Mouse (Mus musculus) embryonic facial prominence, embryonic 15.5 days (tissue): ENCODE data around the gene Slc30a5. TPM values are rescaled to one million over a fixed set of nuclear protein-coding genes. Genes with fewer than 3 reads are reported as not detected.

Experiments used
- ATAC-seq: fragments of 200-750 bp; cut with Nextera tagmentation; 2 replicates; pipeline ENCODE4 v1.8.0; 2017; ENCODE audit warnings: low read depth, moderate TSS enrichment; ENCODE audit not compliant: insufficient number of reproducible peaks, low FRiP score, low TSS enrichment
- H3K27ac ChIP-seq: fragments of 300-500 bp; sonication (generic); replicated peaks from 2 replicates; pipeline ENCODE4 v1.5.1; 2015; ENCODE audit warnings: mild to moderate bottlenecking, inconsistent platforms
- H3K27me3 ChIP-seq: fragments of 300-500 bp; sonication (generic); 2 replicates; pipeline ENCODE4 v1.6.1; 2015; ENCODE audit warnings: inconsistent platforms
- H3K36me3 ChIP-seq: fragments of 300-500 bp; sonication (generic); 2 replicates; pipeline ENCODE4 v1.6.1; 2015; ENCODE audit warnings: mild to moderate bottlenecking, inconsistent platforms
- H3K4me1 ChIP-seq: fragments of 300-500 bp; sonication (generic); 2 replicates; pipeline ENCODE4 v1.6.1; 2015; ENCODE audit warnings: inconsistent platforms
- H3K4me2 ChIP-seq: fragments of 300-500 bp; sonication (generic); replicated peaks from 2 replicates; pipeline ENCODE4 v1.6.1; 2015; ENCODE audit warnings: mild to moderate bottlenecking, inconsistent platforms
- H3K4me3 ChIP-seq: fragments of 300-500 bp; sonication (generic); replicated peaks from 2 replicates; pipeline ENCODE4 v1.5.1; 2015; ENCODE audit warnings: mild to moderate bottlenecking, inconsistent platforms
- H3K9ac ChIP-seq: fragments of 300-500 bp; sonication (generic); 2 replicates; pipeline ENCODE4 v1.6.1; 2015; ENCODE audit warnings: inconsistent platforms
- H3K9me3 ChIP-seq: fragments of 300-500 bp; sonication (generic); replicated peaks from 2 replicates; pipeline ENCODE4 v1.6.1; 2016; ENCODE audit warnings: inconsistent platforms
- WGBS: fragments of 180-500 bp; shearing (Covaris S2); methylation state at CpG from one replicate; pipeline ENCODE4 v1.1.7; 2015; 5-methylcytosine and 5-hydroxymethylcytosine counted together
- polyA plus RNA-seq: library from polyadenylated mRNA; unstranded; fragments of >200 nt; fragmentation: Nextera tagmentation; extraction: Ambion mirVana; gene quantifications from 2 replicates; pipeline ENCODE4 v1.2.1, GENCODE M21; 2015

Slc30a5 gene
- polyA plus RNA-seq, 1 experiment from 2014 or later, result 57.2 TPM

DNA sequence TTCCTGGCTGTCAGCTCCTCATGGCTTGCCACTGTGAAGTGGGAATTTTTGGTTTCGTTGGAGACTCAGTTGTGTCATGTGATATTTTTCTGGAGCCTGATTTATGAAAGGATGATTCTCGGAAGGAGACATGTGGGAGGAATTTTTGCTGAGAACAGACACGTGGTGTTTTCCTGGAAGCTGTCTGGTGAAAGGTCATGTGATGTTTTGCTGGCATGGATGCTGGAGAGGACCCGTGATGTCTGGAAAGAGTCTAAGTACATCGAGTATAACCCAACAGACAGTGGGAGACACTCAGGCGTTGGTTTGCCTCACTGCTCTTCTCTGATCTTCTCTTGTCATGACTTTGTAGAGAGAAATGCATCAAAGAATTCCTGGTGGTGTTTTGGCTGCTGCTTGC, 8.5 kb upstream of the Slc30a5 start:
- no peak overlapping the region for H3K27ac ChIP-seq
- no peak overlapping the region for H3K4me3 ChIP-seq
- no peaks in the 10 kb centered on the region for H3K4me1 ChIP-seq
- H3K36me3 ChIP-seq, result no peaks in the 10 kb centered on the region
- H3K27me3 ChIP-seq, result no peaks in the 10 kb centered on the region
- no peak for ATAC-seq
- H3K9ac ChIP-seq, result no peak overlapping the region
- 0 out of 2 replicates have a peak, but pooled peaks cover 5% of the 10 kb centered on the region for H3K9me3 ChIP-seq
- 65% methylated on average over 6 of the region's 6 CpGs for WGBS
- no peak overlapping the region for H3K4me2 ChIP-seq

DNA sequence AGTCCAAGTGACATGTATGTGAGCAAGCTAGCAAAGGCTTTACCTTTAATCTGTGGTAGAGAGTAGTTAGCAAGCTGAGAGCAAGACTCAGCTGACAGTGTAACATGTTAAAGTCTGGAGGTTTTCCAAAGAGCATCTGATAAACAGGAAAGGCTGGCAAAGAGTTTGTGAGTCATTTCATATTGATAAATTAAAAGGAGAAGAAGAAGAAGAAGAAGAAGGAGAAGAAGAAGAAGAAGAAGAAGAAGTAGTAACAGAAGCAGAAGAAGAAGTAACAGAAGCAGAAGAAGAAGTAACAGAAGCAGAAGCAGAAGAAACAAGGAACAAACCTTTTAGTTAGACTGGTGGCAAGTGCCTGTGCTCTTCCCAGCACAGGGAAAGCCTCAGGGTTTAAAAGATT, 1.6 kb upstream of the Slc30a5 start:
- H3K9ac ChIP-seq, result no peak overlapping the region
- H3K9me3 ChIP-seq, result no peaks in the 10 kb centered on the region
- H3K4me3 ChIP-seq, result no peak overlapping the region
- H3K4me1 ChIP-seq, result peaks cover 17% of the 10 kb centered on the region
- H3K36me3 ChIP-seq, result no peaks in the 10 kb centered on the region
- no peak for ATAC-seq
- H3K27me3 ChIP-seq, result no peaks in the 10 kb centered on the region
- H3K27ac ChIP-seq, result no peak overlapping the region
- no peak overlapping the region for H3K4me2 ChIP-seq

DNA sequence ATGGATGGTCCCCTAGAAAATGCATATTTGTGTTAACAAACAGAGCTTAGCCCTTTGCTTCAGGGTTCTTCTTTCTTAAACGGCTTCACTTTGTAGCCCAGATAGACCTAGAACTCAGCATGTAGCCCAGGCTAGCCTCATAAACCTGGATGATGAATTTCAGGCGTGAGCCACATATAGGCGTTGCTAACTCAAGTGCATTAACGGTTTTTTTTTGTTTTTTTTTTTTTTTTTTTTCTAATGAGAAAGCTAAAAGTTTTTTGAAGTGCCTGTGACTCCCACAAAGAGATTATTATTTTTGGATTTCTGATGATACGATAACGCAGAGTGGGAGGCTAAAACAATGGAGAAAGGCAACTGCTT, 394 bp upstream of the Slc30a5 start:
- 58% methylated on average over 6 of the region's 6 CpGs for WGBS
- Histone ChIP-seq H3K4me2 (peak overlapping the region; percentile 66), H3K9ac (no peak overlapping the region), H3K36me3 (no peaks in the 10 kb centered on the region), H3K4me1 (peaks cover 17% of the 10 kb centered on the region), H3K27ac (no peak overlapping the region), H3K4me3 (peak overlapping the region; percentile 100), H3K27me3 (no peaks in the 10 kb centered on the region), H3K9me3 (no peaks in the 10 kb centered on the region)
- ATAC-seq, result no peak

DNA sequence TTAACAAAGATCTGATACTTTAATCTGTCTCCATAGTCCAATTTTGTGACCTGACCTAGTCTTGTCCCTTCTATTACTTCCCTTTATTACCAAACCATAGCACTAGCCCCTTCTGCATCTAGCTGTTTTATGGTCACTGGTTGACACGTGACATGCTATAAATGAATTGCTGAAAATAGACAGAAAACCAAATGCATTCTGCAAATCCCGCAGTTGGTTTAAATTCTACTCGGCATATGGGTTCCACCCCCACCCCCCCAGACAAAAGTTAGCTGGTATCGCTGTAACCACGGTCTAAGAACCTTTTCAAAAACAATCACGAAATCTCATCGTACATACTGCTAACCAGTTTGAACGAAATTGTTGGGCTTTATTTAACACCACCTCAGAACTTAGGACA, 1.0 kb downstream of the Slc30a5 start:
- Histone ChIP-seq H3K9me3 (no peaks in the 10 kb centered on the region), H3K36me3 (peaks cover 9% of the 10 kb centered on the region; the same call in 1 of the 2 replicates), H3K4me2 (peak overlapping the region; percentile 66), H3K9ac (peak overlapping the region; percentile 95), H3K27ac (peak overlapping the region; percentile 92), H3K27me3 (no peaks in the 10 kb centered on the region), H3K4me1 (peaks cover 17% of the 10 kb centered on the region), H3K4me3 (peak overlapping the region; percentile 100)
- no peak for ATAC-seq
- 2% methylated on average over 8 of the region's 8 CpGs for WGBS

DNA sequence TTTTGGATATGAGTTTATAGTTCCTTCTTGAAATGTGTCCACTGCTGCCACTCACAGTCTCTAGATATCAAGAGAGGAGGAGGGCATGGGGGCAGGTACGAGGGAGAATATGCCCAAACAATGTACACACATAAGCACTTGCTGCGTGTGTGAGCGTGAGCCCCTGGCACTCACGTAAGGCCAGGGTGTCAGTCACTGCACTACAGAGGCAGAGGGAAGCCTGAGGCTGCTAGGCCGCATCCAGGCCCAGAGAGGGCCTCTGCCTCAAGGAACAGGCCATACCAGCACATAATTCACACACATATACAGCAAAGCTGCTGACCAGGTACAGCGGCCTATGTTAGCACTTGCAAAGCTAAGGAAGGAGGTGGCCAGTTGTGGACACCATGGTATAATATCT, 2.1 kb downstream of the Slc30a5 start:
- H3K27ac ChIP-seq, result no peak overlapping the region
- H3K9me3 ChIP-seq, result no peaks in the 10 kb centered on the region
- peaks cover 17% of the 10 kb centered on the region for H3K36me3 ChIP-seq
- H3K4me2 ChIP-seq, result peak overlapping the region; percentile 66
- 0 out of 2 replicates have a peak overlapping the region, but pooled peaks have one; percentile 100 for H3K4me3 ChIP-seq
- 0 out of 2 replicates have a peak overlapping the region, but pooled peaks have one; percentile 7 for H3K9ac ChIP-seq
- 70% methylated on average over 6 of the region's 6 CpGs for WGBS
- peaks cover 17% of the 10 kb centered on the region for H3K4me1 ChIP-seq
- no peak for ATAC-seq
- H3K27me3 ChIP-seq, result no peaks in the 10 kb centered on the region

DNA sequence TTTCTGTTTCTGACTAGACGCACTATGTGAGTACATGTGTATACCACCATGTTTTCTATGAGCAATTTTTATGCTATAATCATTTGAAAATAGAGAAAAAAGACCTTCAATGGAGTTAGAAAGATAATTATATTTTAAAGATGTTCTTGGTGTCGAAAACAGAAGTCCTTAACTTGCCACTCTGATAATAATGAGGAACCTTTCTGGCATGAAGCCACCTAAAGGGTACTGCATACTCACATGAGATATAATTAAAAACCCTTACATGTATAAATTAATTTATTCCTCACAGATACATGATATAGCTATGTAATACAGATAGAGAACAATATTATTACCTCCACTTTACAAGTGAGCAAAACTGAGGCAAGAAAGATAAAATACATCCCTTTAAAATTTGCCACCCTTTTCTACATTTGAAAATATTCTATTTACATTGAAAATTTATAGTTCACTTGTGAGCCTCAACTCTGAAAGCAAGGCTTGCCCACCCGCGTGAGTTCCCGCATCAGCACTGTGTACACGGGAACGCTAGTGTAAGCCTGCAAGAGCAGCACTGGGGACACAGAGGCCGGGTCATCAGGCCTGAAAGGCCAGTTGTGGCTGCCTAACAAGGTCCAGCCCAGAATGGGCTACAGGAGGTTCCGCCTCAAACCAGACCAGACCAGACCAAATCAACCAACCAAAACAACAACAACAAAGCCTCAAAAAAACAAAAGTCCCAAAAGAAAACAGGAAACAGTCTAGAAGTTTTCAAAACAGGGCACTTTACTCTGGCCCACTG, 7.4 kb downstream of the Slc30a5 start:
- no peak for ATAC-seq
- Histone ChIP-seq H3K9ac (no peak overlapping the region), H3K4me3 (no peak overlapping the region), H3K4me2 (no peak overlapping the region), H3K9me3 (no peaks in the 10 kb centered on the region), H3K4me1 (0 out of 2 replicates have a peak, but pooled peaks cover 3% of the 10 kb centered on the region), H3K36me3 (peaks cover 54% of the 10 kb centered on the region), H3K27ac (no peak overlapping the region), H3K27me3 (no peaks in the 10 kb centered on the region)
- 89% methylated on average over 9 of the region's 9 CpGs for WGBS

DNA sequence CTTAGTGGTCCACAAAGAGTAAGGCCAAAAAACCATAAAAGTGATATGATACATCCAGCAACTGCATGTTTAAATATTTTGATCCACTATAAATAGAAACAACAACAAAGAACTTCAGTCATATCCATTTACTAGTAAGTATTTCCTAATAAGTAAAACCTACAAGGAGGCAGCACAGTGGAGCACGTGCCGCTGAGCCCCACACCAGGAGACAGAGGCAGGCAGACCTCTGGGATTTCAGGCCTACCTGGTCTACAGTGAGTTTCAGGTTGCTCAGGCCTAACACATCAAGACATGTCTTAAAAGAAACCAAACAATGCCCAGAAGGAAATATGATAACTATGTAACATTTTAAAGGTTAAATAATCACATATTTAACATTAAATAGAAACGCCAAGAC, 8.3 kb downstream of the Slc30a5 start:
- 88% methylated on average over 3 of the region's 3 CpGs for WGBS
- Histone ChIP-seq H3K27ac (no peak overlapping the region), H3K27me3 (no peaks in the 10 kb centered on the region), H3K9ac (no peak overlapping the region), H3K4me2 (no peak overlapping the region), H3K4me1 (no peaks in the 10 kb centered on the region), H3K36me3 (peaks cover 61% of the 10 kb centered on the region), H3K9me3 (no peaks in the 10 kb centered on the region), H3K4me3 (no peak overlapping the region)
- ATAC-seq, result no peak

DNA sequence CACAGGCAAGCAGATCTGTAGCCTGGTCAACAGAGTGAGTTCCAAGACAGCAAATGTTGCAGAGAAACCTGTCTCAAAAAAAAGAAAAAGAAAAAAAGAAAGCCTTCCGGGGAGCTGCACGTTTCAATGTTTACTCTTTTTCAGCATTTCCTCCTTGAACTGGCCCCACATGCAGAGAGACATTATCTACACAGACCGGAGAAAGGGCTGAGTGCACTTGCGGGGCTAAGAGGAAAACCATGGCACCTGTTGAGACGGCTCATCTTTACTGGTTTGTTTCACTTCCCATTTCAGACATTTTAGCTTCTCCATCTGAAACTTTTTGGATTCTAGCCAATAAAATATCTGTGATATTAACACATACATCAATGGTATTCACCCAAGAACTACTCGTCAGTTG, 8.9 kb downstream of the Slc30a5 start:
- ATAC-seq, result no peak
- peaks cover 67% of the 10 kb centered on the region for H3K36me3 ChIP-seq

DNA sequence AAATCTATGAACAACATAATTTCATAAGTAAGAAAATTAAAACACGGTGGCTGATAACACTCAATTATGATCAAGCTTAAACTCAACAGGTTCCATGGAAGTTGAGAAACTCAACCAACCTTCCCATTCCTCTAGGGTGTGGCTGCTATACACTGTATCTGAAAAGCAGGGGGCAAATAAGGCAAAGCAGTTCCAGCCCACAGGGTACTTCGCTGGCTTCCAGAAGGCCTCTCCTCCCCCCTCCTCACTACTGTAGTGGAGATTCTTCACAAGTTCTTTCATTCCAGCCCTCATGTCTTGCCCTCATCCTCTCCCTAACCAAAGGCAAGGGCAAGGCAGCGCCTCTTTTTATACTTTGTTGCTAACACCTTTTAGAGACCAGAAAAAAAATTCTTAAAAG, 9.4 kb downstream of the Slc30a5 start:
- Histone ChIP-seq H3K9me3 (no peaks in the 10 kb centered on the region), H3K27ac (no peak overlapping the region), H3K36me3 (peaks cover 69% of the 10 kb centered on the region), H3K4me1 (no peaks in the 10 kb centered on the region), H3K4me3 (no peak overlapping the region), H3K4me2 (no peak overlapping the region), H3K27me3 (no peaks in the 10 kb centered on the region), H3K9ac (no peak overlapping the region)
- ATAC-seq, result no peak
- WGBS, result 96% methylated on average over 3 of the region's 3 CpGs

More for the DNA sequence above, 8.9 kb downstream of the Slc30a5 start:
- Histone ChIP-seq H3K4me3 (no peak overlapping the region), H3K4me1 (no peaks in the 10 kb centered on the region), H3K27me3 (no peaks in the 10 kb centered on the region), H3K9me3 (no peaks in the 10 kb centered on the region), H3K9ac (no peak overlapping the region), H3K27ac (no peak overlapping the region), H3K4me2 (no peak overlapping the region)
- 79% methylated on average over 6 of the region's 6 CpGs for WGBS

DNA sequence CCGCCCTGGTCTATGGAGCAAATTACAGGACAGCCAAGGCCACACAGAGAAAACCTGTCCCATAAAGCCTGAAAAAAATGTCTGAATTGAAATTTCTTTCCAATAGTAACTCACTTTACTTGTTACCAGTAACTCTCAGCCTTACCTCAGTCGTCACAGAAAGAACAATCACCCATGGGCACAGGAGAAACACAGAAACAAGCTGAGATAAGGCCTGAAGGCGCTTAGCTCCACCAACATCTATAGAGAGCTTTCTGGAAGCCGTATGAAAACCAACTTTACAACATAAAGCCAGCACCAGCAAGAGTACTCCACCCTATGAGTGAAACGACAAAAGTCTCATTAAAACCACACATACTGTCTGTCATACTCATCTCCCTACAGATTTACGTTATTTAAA, 18.8 kb downstream of the Slc30a5 start:
- no peak for ATAC-seq
- no peak overlapping the region for H3K4me2 ChIP-seq
- no peaks in the 10 kb centered on the region for H3K4me1 ChIP-seq
- H3K27me3 ChIP-seq, result no peaks in the 10 kb centered on the region
- no peaks in the 10 kb centered on the region for H3K9me3 ChIP-seq
- no peak overlapping the region for H3K9ac ChIP-seq
- 89% methylated on average over 6 of the region's 6 CpGs for WGBS
- H3K27ac ChIP-seq, result no peak overlapping the region
- H3K36me3 ChIP-seq, result peaks cover 67% of the 10 kb centered on the region
- H3K4me3 ChIP-seq, result no peak overlapping the region

DNA sequence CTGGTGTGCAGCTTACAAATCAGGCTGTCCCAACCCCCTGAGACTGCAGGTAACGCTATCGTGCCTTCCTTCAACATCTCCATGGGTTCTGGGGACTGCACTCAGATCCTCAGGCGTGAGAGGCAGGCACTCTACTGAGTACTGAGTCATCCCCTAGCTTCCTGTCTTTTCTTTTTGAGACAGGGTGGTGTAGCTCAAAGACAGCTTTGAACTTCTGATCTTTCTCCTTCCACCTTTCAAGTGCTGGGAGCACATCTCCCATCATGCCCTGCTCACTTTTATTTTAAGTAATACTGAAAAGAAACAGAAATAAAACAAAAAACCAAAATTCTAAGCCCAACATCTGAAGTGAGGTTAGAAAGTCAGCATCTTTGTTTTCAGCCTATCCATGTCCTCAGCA, 27.5 kb downstream of the Slc30a5 start:
- no peak overlapping the region for H3K4me2 ChIP-seq
- no peaks in the 10 kb centered on the region for H3K27me3 ChIP-seq
- H3K4me1 ChIP-seq, result no peaks in the 10 kb centered on the region
- no peaks in the 10 kb centered on the region for H3K9me3 ChIP-seq
- no peak overlapping the region for H3K9ac ChIP-seq
- H3K36me3 ChIP-seq, result peaks cover 70% of the 10 kb centered on the region
- H3K27ac ChIP-seq, result no peak overlapping the region
- no peak overlapping the region for H3K4me3 ChIP-seq
- 92% methylated on average over 3 of the region's 3 CpGs for WGBS
- no peak for ATAC-seq

DNA sequence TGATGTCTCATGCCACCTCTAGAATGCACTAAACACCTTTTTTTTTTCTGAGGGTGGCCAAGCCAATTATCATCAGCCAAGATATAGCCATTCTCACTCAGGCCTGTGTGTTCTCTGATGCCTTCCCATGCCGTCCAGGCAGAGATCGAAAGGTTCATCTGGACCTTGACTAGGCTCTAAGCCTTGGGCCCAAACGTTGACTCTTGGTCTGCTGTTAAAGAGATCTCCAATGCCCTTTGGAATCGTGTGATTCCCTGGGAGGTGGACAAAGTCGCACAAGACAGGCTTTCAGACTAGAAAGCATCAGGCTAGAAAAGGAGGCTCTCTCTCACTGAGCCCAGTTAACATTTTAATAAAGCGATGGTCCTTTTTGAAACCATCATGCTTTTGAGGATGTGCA, 36.1 kb downstream of the Slc30a5 start:
- Histone ChIP-seq H3K36me3 (peaks cover 20% of the 10 kb centered on the region), H3K4me1 (no peaks in the 10 kb centered on the region), H3K4me2 (no peak overlapping the region), H3K27me3 (no peaks in the 10 kb centered on the region), H3K27ac (no peak overlapping the region), H3K9ac (no peak overlapping the region), H3K9me3 (no peaks in the 10 kb centered on the region), H3K4me3 (no peak overlapping the region)
- WGBS, result 90% methylated on average over 6 of the region's 6 CpGs
- ATAC-seq, result no peak
